7 mouse cellular contexts compared by ENCODE assay signal in the genomic region with DNA sequence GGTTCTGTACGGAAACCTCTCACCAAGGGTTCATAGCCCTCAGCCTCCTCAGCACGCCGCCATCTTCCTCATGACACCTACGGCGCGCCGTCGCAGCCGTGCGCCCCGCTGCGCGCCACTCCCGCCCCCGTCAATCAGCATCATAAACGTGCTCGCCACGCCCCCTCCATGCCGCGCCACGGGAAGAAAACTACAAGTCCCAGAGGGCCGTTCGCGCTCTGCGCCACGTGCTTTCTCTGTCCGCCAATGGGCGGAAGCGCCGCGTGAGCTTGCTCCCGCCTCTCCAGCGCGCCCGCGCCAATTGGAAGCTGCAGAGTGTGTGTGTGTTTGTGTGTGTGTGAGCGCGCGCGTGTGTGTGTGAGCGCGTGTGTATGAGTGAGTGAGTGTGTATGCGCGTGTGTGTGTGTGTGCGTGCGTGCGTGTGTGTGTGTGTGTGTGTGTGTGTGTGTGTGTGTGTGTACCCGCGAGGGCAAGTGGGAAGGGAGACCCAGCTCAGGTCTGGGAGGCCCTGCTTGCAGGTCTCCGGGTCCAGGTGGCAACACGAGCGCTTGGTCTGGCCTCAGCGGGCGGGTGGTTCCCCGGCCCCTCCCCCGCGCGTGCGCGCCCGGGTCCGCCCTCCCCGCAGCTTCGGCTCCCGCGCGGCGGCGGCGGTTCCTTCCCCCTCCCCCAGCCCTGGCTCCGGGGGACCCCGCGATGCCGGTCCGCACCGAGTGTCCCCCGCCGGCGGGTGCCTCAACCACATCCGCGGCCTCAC. TPM values are rescaled to one million over a fixed set of nuclear protein-coding genes. Genes with fewer than 3 reads are reported as not detected.
DNase-seq lines count a peak whose midpoint lies in the region; ATAC-seq lines count a peak whose summit lies in the region.

A gene (plus strand): TSS at position 183 of the 754 bp plus-strand sequence.

- H3K9ac ChIP-seq in intestine, embryonic 16.5 days (ENCODE audit: low read depth, low read length), result peak within 1 kb of the TSS; percentile 95
- H3K9ac ChIP-seq in midbrain, embryonic 11.5 days (ENCODE audit: low read length), result peak within 1 kb of the TSS; percentile 80

- H3K27me3 ChIP-seq in intestine, embryonic 16.5 days (replicated peaks; ENCODE audit: control insufficient read depth, insufficient read depth, low read length), result no peaks in the 10 kb centered on the region
- no peaks in the 10 kb centered on the region for H3K27me3 ChIP-seq in midbrain, embryonic 11.5 days (ENCODE audit: control insufficient read depth, insufficient read depth, low read length)

- H3K4me1 ChIP-seq in intestine, embryonic 16.5 days (ENCODE audit: control insufficient read depth, insufficient read depth, low read length), result peaks cover 15% of the 10 kb centered on the region
- peaks cover 14% of the 10 kb centered on the region for H3K4me1 ChIP-seq in midbrain, embryonic 11.5 days (ENCODE audit: control insufficient read depth, insufficient read depth, low read length)

- H3K27ac ChIP-seq in intestine, embryonic 16.5 days (ENCODE audit: low read length), result peak within 1 kb of the TSS; percentile 90
- peak within 1 kb of the TSS; percentile 50 for H3K27ac ChIP-seq in midbrain, embryonic 11.5 days (ENCODE audit: low read depth, low read length)

- H3K4me3 ChIP-seq in intestine, embryonic 16.5 days (ENCODE audit: low read length), result peak within 1 kb of the TSS; percentile 88
- peak within 1 kb of the TSS; percentile 56 for H3K4me3 ChIP-seq in midbrain, embryonic 11.5 days (ENCODE audit: low read depth, low read length)

- WGBS in intestine, embryonic 16.5 days, result under 1% methylated on average over 74 of the region's 81 CpGs
- WGBS in midbrain, embryonic 11.5 days, result under 1% methylated on average over 57 of the region's 81 CpGs

- peak within 1 kb of the TSS; percentile 90 for H3K4me2 ChIP-seq in intestine, embryonic 16.5 days (ENCODE audit: low read depth, low read length)
- H3K4me2 ChIP-seq in midbrain, embryonic 11.5 days, result peak within 1 kb of the TSS; percentile 81

- no peaks in the 10 kb centered on the region for H3K9me3 ChIP-seq in intestine, embryonic 16.5 days (ENCODE audit: control insufficient read depth, low read length)
- no peaks in the 10 kb centered on the region for H3K9me3 ChIP-seq in midbrain, embryonic 11.5 days (ENCODE audit: control insufficient read depth, low read length)

- peak; percentile 98 for DNase-seq in adrenal gland, adult 8-10 months
- peak; percentile 98 for DNase-seq in embryo, embryonic 9.5 days (ENCODE audit: extremely low spot score)
- DNase-seq in gastrocnemius, postnatal 4 days (ENCODE audit: low spot score in 2 of 2), result peak; percentile 99
- peak; percentile 99 for DNase-seq in left cerebral cortex, postnatal 36 days (ENCODE audit: low spot score in 2 of 2)
- DNase-seq in midbrain, embryonic 11.5 days (ENCODE audit: low spot score, missing footprints), result peak; percentile 100
- peak; percentile 98 for DNase-seq in skeletal muscle tissue, adult 2 months (ENCODE audit: low read depth, low spot score)

- intact Hi-C loops in left cerebral cortex, postnatal 36 days (cut with DNase I), result loop anchor here (2.0 to 10.0 kb wide), 3 partner anchors 64 to 452 kb away; a partner anchor contains a TSS

- no peaks in the 10 kb centered on the region for H3K36me3 ChIP-seq in intestine, embryonic 16.5 days (ENCODE audit: control insufficient read depth, insufficient read depth, low read length)
- H3K36me3 ChIP-seq in midbrain, embryonic 11.5 days (ENCODE audit: control insufficient read depth, insufficient read depth, low read length), result no peaks in the 10 kb centered on the region

- ATAC-seq in intestine, embryonic 16.5 days, result peak; percentile 97
- ATAC-seq in midbrain, embryonic 11.5 days (ENCODE audit: low FRiP score), result peak; percentile 97

RNA-seq across cellular contexts. Expression of the gene that starts here (rescaled TPM):
- 10 to 100 TPM; 40.3 to 53.1 (median 48.5) TPM for total RNA-seq in adrenal gland, adult 8-10 months (2022)
- 10 to 100 TPM; 21.0 to 23.6 TPM for total RNA-seq in gastrocnemius, postnatal 4 days (2021)
- polyA plus RNA-seq in intestine, embryonic 16.5 days (2015; fragmentation: Nextera tagmentation; extraction: Ambion mirVana), result 20.4 and 22.4 TPM in 2 replicates
- 10 to 100 TPM; 52.1 to 54.8 TPM for total RNA-seq in left cerebral cortex, postnatal 36 days (2021)
- polyA plus RNA-seq in midbrain, embryonic 11.5 days (2014; fragmentation: Nextera tagmentation; extraction: Ambion mirVana), result 32.3 and 33.1 TPM in 2 replicates

Comparison
In these comparisons a context has a peak if more than half of its experiments do, and no peak if none do; other contexts are left out.
1. Peak in every context shown above with its lines: DNase-seq, ATAC-seq, H3K4me3 ChIP-seq and H3K27ac ChIP-seq.